Mouse (Mus musculus) myocyte (in vitro differentiated cells): ENCODE measurements around the gene Nomo1.

Source experiments
- MAX ChIP-seq: IDR thresholded peaks from one replicate; pipeline ENCODE4 v1.6.1; 2011; ENCODE audit warnings: low read depth, mild to moderate bottlenecking, control low read depth
- MYOD1 ChIP-seq, 3 experiments: IDR thresholded peaks; one replicate each; pipeline ENCODE4 v1.6.1; 2011; ENCODE audit warnings: control low read depth in 2 of 3, low read depth in 2 of 3, mild to moderate bottlenecking in 2 of 3, moderate library complexity in 1 of 3; ENCODE audit not compliant: insufficient read length in 2 of 3, control insufficient read depth in 1 of 3
- POLR2A ChIP-seq: IDR thresholded peaks from one replicate; pipeline ENCODE4 v1.6.1; 2011; ENCODE audit warnings: low read depth, mild to moderate bottlenecking, control low read depth, moderate library complexity; ENCODE audit not compliant: insufficient read length

GRCm38 (mm10) chr7:46110079-46110478 lies 76.6 kb downstream of the Nomo1 start:
- TF ChIP-seq POLR2A (no peak), MYOD1 (IDR thresholded peaks at IDR 0.05; ENCODE audit: control insufficient read depth in 1 of 3, insufficient read length in 2 of 3, low read depth in 2 of 3) (no peak), MAX (no peak)
